Mouse (Mus musculus) MEL (cell line): ENCODE data around the gene Esyt2.

Experiments used
- CHD1 ChIP-seq: IDR thresholded peaks from 2 replicates; pipeline ENCODE4 v1.6.1; 2012; ENCODE audit warnings: low read depth, mild to moderate bottlenecking, inconsistent platforms, low read length, improper control_type of control experiment
- CHD2 ChIP-seq: IDR thresholded peaks from 2 replicates; pipeline ENCODE4 v1.6.1; 2011; ENCODE audit warnings: low read length, improper control_type of control experiment
- CTCF ChIP-seq, 3 experiments: IDR thresholded peaks in 2 of 3; conservative IDR thresholded peaks in 1 of 3; 2 replicates each; pipeline ENCODE4 v1.5.1; 2011 to 2012; ENCODE audit warnings: low read length in 3 of 3, low read depth in 2 of 3, mild to moderate bottlenecking in 2 of 3, improper control_type of control experiment in 1 of 3, inconsistent platforms in 1 of 3, mixed read lengths in 1 of 3, moderate library complexity in 1 of 3; ENCODE audit not compliant: control insufficient read depth in 1 of 3, insufficient read depth in 1 of 3, poor library complexity in 1 of 3, severe bottlenecking in 1 of 3
- E2F4 ChIP-seq: IDR thresholded peaks from 2 replicates; pipeline ENCODE4 v1.6.1; 2011; ENCODE audit warnings: low read depth, low read length, improper control_type of control experiment, borderline replicate concordance
- GATA1 ChIP-seq: IDR thresholded peaks from 2 replicates; pipeline ENCODE4 v1.6.1; 2011; ENCODE audit warnings: low read depth, low read length, improper control_type of control experiment
- MAFK ChIP-seq: IDR thresholded peaks from 2 replicates; pipeline ENCODE4 v1.6.1; 2011; ENCODE audit warnings: low read depth, mild to moderate bottlenecking, low read length, improper control_type of control experiment, borderline replicate concordance
- NELFE ChIP-seq: IDR thresholded peaks from 2 replicates; pipeline ENCODE4 v1.6.1; 2011; ENCODE audit warnings: low read depth, low read length, improper control_type of control experiment
- POLR2A ChIP-seq, 2 experiments: IDR thresholded peaks; 2 replicates each; pipeline ENCODE4 v1.6.1; 2011 to 2012; ENCODE audit warnings: low read length in 2 of 2, mild to moderate bottlenecking in 2 of 2, control low read depth in 1 of 2, improper control_type of control experiment in 1 of 2, low read depth in 1 of 2, moderate library complexity in 1 of 2; ENCODE audit not compliant: control insufficient read depth in 1 of 2, insufficient read depth in 1 of 2, poor library complexity in 1 of 2
- POLR2AphosphoS5 ChIP-seq: IDR thresholded peaks from 2 replicates; pipeline ENCODE4 v1.6.1; 2012; ENCODE audit warnings: low read depth, borderline replicate concordance, mild to moderate bottlenecking, inconsistent platforms, low read length, moderate library complexity, mixed read lengths
- RCOR1 ChIP-seq: IDR thresholded peaks from 2 replicates; pipeline ENCODE4 v1.6.1; 2012; ENCODE audit warnings: low read depth, mild to moderate bottlenecking, inconsistent platforms, low read length, improper control_type of control experiment
- USF1 ChIP-seq: IDR thresholded peaks from 2 replicates; pipeline ENCODE4 v1.6.1; 2014; ENCODE audit warnings: low read depth, mild to moderate bottlenecking, inconsistent platforms, low read length, improper control_type of control experiment, moderate library complexity

DNA sequence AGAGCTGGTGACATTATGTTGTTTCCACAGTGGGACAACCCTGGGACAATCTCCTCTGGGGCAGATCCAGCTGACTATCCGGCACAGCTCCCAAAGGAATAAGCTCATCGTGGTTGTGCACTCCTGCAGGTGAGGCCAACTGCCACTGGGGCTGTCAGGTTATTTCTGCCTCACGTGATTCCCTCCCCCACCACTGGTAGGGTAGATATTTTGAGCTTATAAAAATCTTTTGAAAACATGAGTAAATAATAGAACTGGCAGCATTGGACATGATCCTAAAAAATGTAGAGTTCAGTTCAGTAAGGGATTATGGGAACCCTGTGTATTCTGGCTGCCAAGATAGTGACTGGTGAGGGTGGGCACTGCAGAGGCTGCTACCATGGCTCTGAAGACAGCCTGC lies 85.9 kb downstream of the Esyt2 start:
- TF ChIP-seq POLR2A (IDR thresholded peaks at IDR 0.05; ENCODE audit: control insufficient read depth in 1 of 2, insufficient read depth in 1 of 2, low read depth in 1 of 2, low read length in 2 of 2, poor library complexity in 1 of 2) (no peak), GATA1 (no peak), NELFE (no peak), RCOR1 (no peak), CHD2 (no peak), POLR2AphosphoS5 (no peak), CTCF (IDR thresholded peaks at IDR 0.05 in 2 of 3, conservative IDR thresholded peaks at IDR 0.05 in 1 of 3; ENCODE audit: control insufficient read depth in 1 of 3, insufficient read depth in 1 of 3, low read depth in 2 of 3, low read length in 3 of 3, poor library complexity in 1 of 3, severe bottlenecking in 1 of 3) (no peak), MAFK (no peak), E2F4 (no peak), CHD1 (no peak), USF1 (peak; percentile 80; the same call in 1 of the 2 replicates)
